1 mouse cellular context compared by ENCODE assay signal in genomic region chr4:141792554-141793281, GRCm38 (mm10).
TF ChIP-seq lines count a peak whose summit lies in the region.

No protein-coding gene starts in this region.

TF ChIP-seq in CH12.LX, 34 proteins besides CTCF, POLR2A, EP300 and RAD21 (continued from another document):
- TF ChIP-seq ZMIZ1 (IDR thresholded peaks at IDR 0.05; ENCODE audit: low read depth, low read length) (peak; percentile 83; the same call in 1 of the 2 replicates), GABPA (IDR thresholded peaks at IDR 0.05; ENCODE audit: insufficient replicate concordance, low read depth, low read length) (no peak)
